Comparison of ENCODE assay signal across 16 mouse cellular contexts in the genomic region with DNA sequence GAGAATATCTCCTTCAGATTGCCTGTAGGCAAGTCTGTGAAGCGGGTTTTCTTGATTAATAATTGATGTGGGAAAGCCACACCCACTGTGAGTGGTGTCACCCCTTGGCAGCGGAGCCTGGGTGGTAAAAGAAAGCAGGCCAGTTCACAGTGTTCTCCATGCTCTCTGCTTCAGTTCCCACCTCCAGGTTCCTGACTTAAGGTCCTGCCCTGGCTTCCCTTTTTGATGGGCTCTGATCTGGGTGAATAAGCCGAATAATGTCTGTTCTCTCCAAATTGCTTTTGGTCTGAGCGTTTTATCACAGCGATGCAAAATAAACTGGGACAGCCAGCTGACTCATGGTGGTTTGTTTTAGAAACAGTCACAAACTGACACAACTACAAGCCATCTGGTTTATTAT.
DNase-seq lines count a peak whose midpoint lies in the region; ATAC-seq and TF ChIP-seq lines count a peak whose summit lies in the region.
"Had no signal": no experiment of that assay in that cellular context is flagged by ENCODE, and none has a peak within 500 bp of the region (broad histone marks: within the 10 kb centered on the region; RNA-seq: fewer than 3 reads in every experiment).

No protein-coding gene starts in this region.

- WGBS in lung, postnatal 0 days, result 46% methylated on average over 5 of the region's 5 CpGs
- WGBS in intestine, embryonic 16.5 days, result 64% methylated on average over 5 of the region's 5 CpGs

- no peaks in the 10 kb centered on the region for H3K9me3 ChIP-seq in lung, postnatal 0 days (ENCODE audit: low read length)
- no peaks in the 10 kb centered on the region for H3K9me3 ChIP-seq in intestine, embryonic 16.5 days (ENCODE audit: control insufficient read depth, low read length)
- H3K9me3 ChIP-seq: forebrain, embryonic 12.5 days; heart, embryonic 13.5 days; hindbrain, embryonic 13.5 days; liver, embryonic 15.5 days had no signal

- peak; percentile 86 for ATAC-seq in lung, postnatal 0 days
- no peak for ATAC-seq in intestine, embryonic 16.5 days

- no peak overlapping the region for H3K27ac ChIP-seq in lung, postnatal 0 days (ENCODE audit: low read length)
- no peak overlapping the region for H3K27ac ChIP-seq in intestine, embryonic 16.5 days (ENCODE audit: low read length)
- H3K27ac ChIP-seq: forebrain, embryonic 12.5 days; heart, embryonic 13.5 days; hindbrain, embryonic 13.5 days; liver, embryonic 15.5 days had no signal

- H3K36me3 ChIP-seq in lung, postnatal 0 days (ENCODE audit: insufficient read depth, low read length), result no peaks in the 10 kb centered on the region
- no peaks in the 10 kb centered on the region for H3K36me3 ChIP-seq in intestine, embryonic 16.5 days (ENCODE audit: control insufficient read depth, insufficient read depth, low read length)
- H3K36me3 ChIP-seq: forebrain, embryonic 12.5 days; heart, embryonic 13.5 days; hindbrain, embryonic 13.5 days; liver, embryonic 15.5 days had no signal

- H3K9ac ChIP-seq in lung, postnatal 0 days (replicated peaks; ENCODE audit: low read depth), result no peak overlapping the region
- H3K9ac ChIP-seq in intestine, embryonic 16.5 days (ENCODE audit: low read depth, low read length), result no peak overlapping the region
- H3K9ac ChIP-seq: forebrain, embryonic 12.5 days; heart, embryonic 13.5 days; hindbrain, embryonic 13.5 days; liver, embryonic 15.5 days had no signal

- H3K4me1 ChIP-seq in lung, postnatal 0 days (ENCODE audit: insufficient read depth, low read depth, low read length), result no peaks in the 10 kb centered on the region
- no peaks in the 10 kb centered on the region for H3K4me1 ChIP-seq in intestine, embryonic 16.5 days (ENCODE audit: control insufficient read depth, insufficient read depth, low read length)
- H3K4me1 ChIP-seq: forebrain, embryonic 12.5 days; heart, embryonic 13.5 days; hindbrain, embryonic 13.5 days; liver, embryonic 15.5 days had no signal

- H3K27me3 ChIP-seq in lung, postnatal 0 days (replicated peaks; ENCODE audit: insufficient read depth, low read length), result no peaks in the 10 kb centered on the region
- H3K27me3 ChIP-seq in intestine, embryonic 16.5 days (replicated peaks; ENCODE audit: control insufficient read depth, insufficient read depth, low read length), result no peaks in the 10 kb centered on the region
- H3K27me3 ChIP-seq: forebrain, embryonic 12.5 days; heart, embryonic 13.5 days; hindbrain, embryonic 13.5 days; liver, embryonic 15.5 days had no signal

- no peak overlapping the region for H3K4me3 ChIP-seq in lung, postnatal 0 days (ENCODE audit: low read depth, low read length)
- H3K4me3 ChIP-seq in intestine, embryonic 16.5 days (ENCODE audit: low read length), result no peak overlapping the region
- H3K4me3 ChIP-seq: forebrain, embryonic 12.5 days; heart, embryonic 13.5 days; hindbrain, embryonic 13.5 days; liver, embryonic 15.5 days had no signal

- DNase-seq in heart, adult 11 months, result peak; percentile 56
- DNase-seq in heart, postnatal 4 days, result no peak
- DNase-seq in Muller cell, postnatal 12 days (ENCODE audit: inconsistent ontology term), result peak; percentile 64
- DNase-seq in layer of hippocampus, adult 9-10 months (ENCODE audit: low spot score), result peak; percentile 25
- peak; percentile 64 for DNase-seq in lung, postnatal 0 days (ENCODE audit: low spot score)
- no peak for DNase-seq in thymus, adult 18-20 months
- no peak for DNase-seq in cerebellum, postnatal 14 days
- DNase-seq: adrenal gland, adult 8-10 months; gastrocnemius, postnatal 14 days; kidney, adult 18-20 months had no signal

- H3K4me2 ChIP-seq in lung, postnatal 0 days (replicated peaks; ENCODE audit: low read depth, low read length), result no peak overlapping the region
- H3K4me2 ChIP-seq in intestine, embryonic 16.5 days (ENCODE audit: low read depth, low read length), result no peak overlapping the region
- H3K4me2 ChIP-seq: forebrain, embryonic 12.5 days; heart, embryonic 13.5 days; hindbrain, embryonic 13.5 days; liver, embryonic 15.5 days; midbrain, embryonic 11.5 days had no signal

- TF ChIP-seq EP300 in lung, postnatal 0 days (IDR thresholded peaks at IDR 0.05), result peak; percentile 24; the same call in 1 of the 2 replicates

- TF ChIP-seq CTCF in lung, postnatal 0 days (IDR thresholded peaks at IDR 0.05), result no peak

Comparison
In these comparisons a context has a peak if more than half of its experiments do, and no peak if none do; other contexts are left out.
1. DNase-seq: peak in heart, adult 11 months (single experiment), Muller cell, postnatal 12 days (single experiment), layer of hippocampus, adult 9-10 months (single experiment) and lung, postnatal 0 days (single experiment); none in heart, postnatal 4 days (single experiment), thymus, adult 18-20 months (0 of 2) and cerebellum, postnatal 14 days (0 of 2).